Mouse (Mus musculus) right cerebral cortex, postnatal 25 days (tissue): ENCODE data around the gene Gm45337.

Experiments used
- DNase-seq: peaks from one replicate; pipeline ENCODE4 v3.0.0; 2022

Gene Gm45337

GRCm38 (mm10) chr7:142096701-142097100, 47.7 kb downstream of the Gm45337 start:
- no peak for DNase-seq

- peak; percentile 97 for DNase-seq
Observed at GRCm38 (mm10) chr7:142095183-142095931, 49.0 kb downstream of the Gm45337 start, which contains the start of gene Dusp8. Dusp8 (minus strand) TSS chr7:142095843.

- peak; percentile 77 for DNase-seq
Observed at GRCm38 (mm10) chr7:142094301-142095143, 49.9 kb downstream of the Gm45337 start.

- DNase-seq, result no peak
Observed at GRCm38 (mm10) chr7:142093696-142094240, 50.6 kb downstream of the Gm45337 start.
